Mouse (Mus musculus) heart, embryonic 10.5 days (tissue): ENCODE results near the gene Nkain2. TPM values are rescaled to one million over a fixed set of nuclear protein-coding genes. Genes with fewer than 3 reads are reported as not detected.

Experiments used
- DNase-seq: peaks from one replicate; pipeline ENCODE4 v3.0.0-alpha.2; 2017; ENCODE audit warnings: low spot score
- H3K27ac ChIP-seq: fragments of 300-500 bp; sonication (generic); 2 replicates; pipeline ENCODE4 v1.5.1; 2016; ENCODE audit warnings: mild to moderate bottlenecking
- H3K27me3 ChIP-seq: fragments of 300-500 bp; sonication (generic); 2 replicates; pipeline ENCODE4 v1.6.1; 2016; ENCODE audit warnings: mild to moderate bottlenecking; ENCODE audit not compliant: poor library complexity, insufficient read depth, severe bottlenecking
- H3K36me3 ChIP-seq: fragments of 300-500 bp; sonication (generic); 2 replicates; pipeline ENCODE4 v1.6.1; 2016; ENCODE audit warnings: mild to moderate bottlenecking, moderate library complexity
- H3K4me1 ChIP-seq: fragments of 300-500 bp; sonication (generic); 2 replicates; pipeline ENCODE4 v1.6.1; 2016; ENCODE audit warnings: mild to moderate bottlenecking
- H3K4me3 ChIP-seq: fragments of 300-500 bp; sonication (generic); 2 replicates; pipeline ENCODE4 v1.5.1; 2016; ENCODE audit warnings: mild to moderate bottlenecking, moderate library complexity
- H3K9me3 ChIP-seq: fragments of 300-500 bp; sonication (generic); 2 replicates; pipeline ENCODE4 v1.6.1; 2016; ENCODE audit warnings: mild to moderate bottlenecking, moderate library complexity
- WGBS: fragments of 180-500 bp; shearing (Covaris S2); methylation state at CpG from one replicate; pipeline ENCODE4 v1.1.7; 2016; 5-methylcytosine and 5-hydroxymethylcytosine counted together
- polyA plus RNA-seq: library from polyadenylated mRNA; unstranded; fragments of >200 nt; fragmentation: Nextera tagmentation; extraction: Ambion mirVana; gene quantifications from 2 replicates; pipeline ENCODE4 v1.2.1, GENCODE M21; 2016

Nkain2 gene
- polyA plus RNA-seq, 1 experiment from 2014 or later, result 0.46 TPM

DNA sequence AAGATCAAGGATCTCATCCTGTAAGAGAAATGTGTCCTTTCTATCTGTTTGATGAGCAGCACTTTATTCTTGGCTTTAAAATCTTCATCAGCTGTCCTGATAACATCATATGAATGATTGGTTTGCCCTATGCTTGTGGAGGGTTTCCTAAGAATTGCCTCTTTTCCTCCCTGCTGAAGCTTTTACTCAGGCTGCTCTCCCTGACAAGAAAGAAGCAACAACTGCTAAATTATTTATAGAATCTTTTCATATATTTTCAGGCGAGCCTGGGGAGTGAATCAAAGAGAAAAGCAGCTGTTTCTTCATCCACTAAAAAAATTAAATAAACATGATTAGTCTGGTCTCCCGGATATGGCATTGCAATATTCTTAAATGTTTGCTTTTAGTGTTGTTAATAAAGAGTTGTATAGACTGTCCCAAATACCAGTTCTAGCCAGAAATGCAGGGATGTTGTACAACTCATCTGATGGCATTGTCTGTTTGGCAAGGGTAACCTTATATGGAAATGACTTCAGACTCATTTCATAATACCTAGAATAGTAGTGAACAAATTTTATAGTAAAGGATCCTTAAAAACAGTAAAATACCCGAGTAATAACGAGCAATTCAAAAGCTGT, 646.9 kb downstream of the Nkain2 start:
- Histone ChIP-seq H3K9me3 (no peaks in the 10 kb centered on the region), H3K4me1 (no peaks in the 10 kb centered on the region), H3K36me3 (no peaks in the 10 kb centered on the region), H3K27ac (no peak overlapping the region), H3K27me3 (no peaks in the 10 kb centered on the region), H3K4me3 (no peak overlapping the region)
- no peak for DNase-seq
- 59% methylated on average over 4 of the region's 4 CpGs for WGBS

DNA sequence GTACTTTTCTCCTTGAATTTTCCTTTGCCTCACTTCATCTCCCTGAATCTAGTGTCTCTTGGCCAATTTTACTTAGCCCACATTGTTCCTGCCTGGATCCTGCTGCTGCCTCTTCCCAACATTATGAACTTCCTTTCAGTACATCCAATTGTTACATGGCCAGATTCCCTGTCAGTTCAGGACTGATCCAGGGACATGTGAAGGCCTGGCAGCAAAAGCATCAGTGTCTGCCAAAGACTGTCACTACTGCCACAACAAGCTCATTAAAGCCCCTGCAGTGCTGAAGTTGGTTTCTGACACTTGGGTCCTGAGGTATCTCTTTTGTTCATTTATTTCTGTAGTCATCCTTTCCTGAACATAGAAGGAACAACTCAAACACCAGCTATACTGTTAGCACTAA, 649.1 kb downstream of the Nkain2 start:
- DNase-seq, result no peak
- no peaks in the 10 kb centered on the region for H3K4me1 ChIP-seq
- no peaks in the 10 kb centered on the region for H3K27me3 ChIP-seq
- H3K4me3 ChIP-seq, result no peak overlapping the region
- no peaks in the 10 kb centered on the region for H3K36me3 ChIP-seq
- H3K9me3 ChIP-seq, result no peaks in the 10 kb centered on the region
- no peak overlapping the region for H3K27ac ChIP-seq

- H3K36me3 ChIP-seq, result no peaks in the 10 kb centered on the region
- H3K27ac ChIP-seq, result no peak overlapping the region
- no peaks in the 10 kb centered on the region for H3K4me1 ChIP-seq
- no peaks in the 10 kb centered on the region for H3K9me3 ChIP-seq
- H3K4me3 ChIP-seq, result no peak overlapping the region
- WGBS, result 73% methylated on average over 3 of the region's 3 CpGs
- no peak for DNase-seq
- no peaks in the 10 kb centered on the region for H3K27me3 ChIP-seq
These were observed 707.3 kb downstream of the Nkain2 start for GRCm38 (mm10) chr10:32182951-32183350.

GRCm38 (mm10) chr10:32091354-32091753, 798.9 kb downstream of the Nkain2 start:
- no peaks in the 10 kb centered on the region for H3K4me1 ChIP-seq
- H3K27me3 ChIP-seq, result no peaks in the 10 kb centered on the region
- no peak for DNase-seq
- H3K27ac ChIP-seq, result no peak overlapping the region
- H3K36me3 ChIP-seq, result no peaks in the 10 kb centered on the region
- no peak overlapping the region for H3K4me3 ChIP-seq
- H3K9me3 ChIP-seq, result no peaks in the 10 kb centered on the region
- 66% methylated on average over 1 of the region's 1 CpGs for WGBS

DNA sequence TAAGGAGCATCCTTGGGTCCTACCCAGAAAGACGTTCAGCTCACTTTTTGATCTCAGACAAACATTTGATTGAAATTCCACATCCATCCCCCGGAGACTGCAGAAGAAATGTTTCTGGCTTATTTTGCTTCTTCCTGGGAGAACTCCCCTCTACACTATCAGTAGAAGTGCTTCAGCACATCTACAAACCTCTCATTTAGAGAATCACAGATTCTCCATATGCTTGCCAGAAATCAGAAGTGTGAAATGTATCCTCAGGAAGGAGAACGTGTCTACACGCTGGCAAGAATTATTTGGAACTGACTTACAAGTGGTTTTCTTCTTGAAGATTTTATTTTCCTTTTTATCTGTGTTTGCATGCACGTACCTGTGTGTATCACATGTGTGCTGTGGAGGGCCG, 829.9 kb downstream of the Nkain2 start:
- H3K36me3 ChIP-seq, result no peaks in the 10 kb centered on the region
- no peak for DNase-seq
- 80% methylated on average over 6 of the region's 6 CpGs for WGBS
- no peak overlapping the region for H3K27ac ChIP-seq
- H3K4me3 ChIP-seq, result no peak overlapping the region
- no peaks in the 10 kb centered on the region for H3K4me1 ChIP-seq
- H3K27me3 ChIP-seq, result no peaks in the 10 kb centered on the region
- no peaks in the 10 kb centered on the region for H3K9me3 ChIP-seq

DNA sequence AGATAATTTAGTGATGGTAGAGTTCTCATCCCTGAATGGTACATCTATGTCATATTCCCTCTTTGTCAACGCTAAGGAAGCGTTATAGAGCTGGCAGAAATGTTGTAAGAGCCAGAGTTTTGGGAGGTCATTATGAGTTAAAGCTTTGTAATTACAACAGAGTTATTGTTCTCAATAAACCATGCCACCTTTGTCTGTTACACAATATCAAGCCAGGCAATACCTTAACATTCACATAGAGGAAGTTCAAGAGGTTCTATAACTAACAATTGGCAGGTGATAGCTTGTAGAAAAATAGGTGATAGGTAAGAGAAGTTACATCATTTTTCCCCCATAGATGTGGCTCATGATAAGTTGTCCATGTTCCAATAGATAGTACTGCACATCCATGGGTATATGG, 832.0 kb downstream of the Nkain2 start:
- no peak for DNase-seq
- Histone ChIP-seq H3K27me3 (no peaks in the 10 kb centered on the region), H3K9me3 (no peaks in the 10 kb centered on the region), H3K4me1 (no peaks in the 10 kb centered on the region), H3K27ac (no peak overlapping the region), H3K36me3 (no peaks in the 10 kb centered on the region), H3K4me3 (no peak overlapping the region)
- 79% methylated on average over 2 of the region's 2 CpGs for WGBS

DNA sequence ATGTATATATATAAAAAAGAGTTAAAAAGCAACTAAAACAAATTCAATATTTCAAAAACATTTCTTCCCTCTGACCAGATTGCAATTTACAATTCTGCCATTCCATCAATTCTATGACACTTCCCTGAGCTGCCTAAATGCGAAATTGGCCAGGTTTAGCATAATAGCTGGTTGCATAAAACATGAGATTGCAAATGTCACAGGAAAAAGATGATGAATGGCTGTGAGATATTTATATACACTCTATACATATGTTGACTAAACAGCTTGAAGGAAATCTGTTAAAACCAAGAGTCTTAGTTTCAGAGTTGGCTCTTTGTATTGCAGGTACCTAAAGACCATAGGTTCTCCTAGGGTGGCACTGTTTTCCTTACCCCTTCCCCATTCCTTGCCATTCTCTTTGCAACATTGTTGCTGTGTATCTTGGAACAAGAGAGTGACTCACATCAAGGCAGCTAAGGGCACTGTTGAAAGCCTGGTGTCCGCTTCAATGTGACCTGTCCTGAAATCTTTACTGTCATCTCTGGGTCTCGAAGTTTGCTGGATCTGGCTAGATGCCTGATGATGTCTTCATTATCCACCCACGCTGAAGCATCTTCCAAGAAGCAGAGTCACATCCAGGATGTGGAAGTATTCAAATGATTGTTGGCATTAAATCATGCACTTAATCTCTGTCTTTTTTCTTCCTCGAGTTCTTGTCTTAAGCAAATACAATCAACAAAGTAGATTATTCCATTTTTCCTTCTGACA, 837.5 kb downstream of the Nkain2 start:
- H3K36me3 ChIP-seq, result no peaks in the 10 kb centered on the region
- no peak for DNase-seq
- no peaks in the 10 kb centered on the region for H3K27me3 ChIP-seq
- H3K9me3 ChIP-seq, result no peaks in the 10 kb centered on the region
- H3K4me1 ChIP-seq, result no peaks in the 10 kb centered on the region
- H3K27ac ChIP-seq, result no peak overlapping the region
- 79% methylated on average over 5 of the region's 5 CpGs for WGBS
- no peak overlapping the region for H3K4me3 ChIP-seq

DNA sequence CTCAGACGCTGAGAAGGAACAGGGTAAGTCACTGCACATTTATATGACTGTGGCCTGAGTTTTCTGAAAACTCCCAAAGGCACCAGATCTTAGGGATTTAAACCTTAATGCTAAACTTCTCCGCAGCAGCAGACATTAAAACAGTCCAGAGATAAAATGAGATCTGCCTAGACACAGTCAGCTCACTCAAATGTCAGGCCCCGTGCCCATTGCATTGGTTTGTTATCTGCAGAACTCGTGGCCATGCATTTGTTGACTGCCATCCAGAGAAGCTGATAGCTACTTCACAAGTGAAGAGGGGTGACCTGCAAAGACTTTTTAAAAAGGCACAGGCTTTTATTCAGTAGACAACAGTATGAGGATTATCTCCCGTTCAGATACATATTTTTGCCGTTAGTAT, 838.2 kb downstream of the Nkain2 start:
- 66% methylated on average over 6 of the region's 6 CpGs for WGBS
- H3K4me3 ChIP-seq, result no peak overlapping the region
- no peaks in the 10 kb centered on the region for H3K27me3 ChIP-seq
- no peak for DNase-seq
- H3K9me3 ChIP-seq, result no peaks in the 10 kb centered on the region
- no peak overlapping the region for H3K27ac ChIP-seq
- no peaks in the 10 kb centered on the region for H3K36me3 ChIP-seq
- no peaks in the 10 kb centered on the region for H3K4me1 ChIP-seq

- no peaks in the 10 kb centered on the region for H3K27me3 ChIP-seq
- DNase-seq, result no peak
- H3K27ac ChIP-seq, result no peak overlapping the region
- H3K36me3 ChIP-seq, result no peaks in the 10 kb centered on the region
- H3K4me3 ChIP-seq, result no peak overlapping the region
- no peaks in the 10 kb centered on the region for H3K4me1 ChIP-seq
- no peaks in the 10 kb centered on the region for H3K9me3 ChIP-seq
- WGBS, result 58% methylated on average over 1 of the region's 1 CpGs
These were observed 860.3 kb downstream of the Nkain2 start for GRCm38 (mm10) chr10:32029996-32030395.

DNA sequence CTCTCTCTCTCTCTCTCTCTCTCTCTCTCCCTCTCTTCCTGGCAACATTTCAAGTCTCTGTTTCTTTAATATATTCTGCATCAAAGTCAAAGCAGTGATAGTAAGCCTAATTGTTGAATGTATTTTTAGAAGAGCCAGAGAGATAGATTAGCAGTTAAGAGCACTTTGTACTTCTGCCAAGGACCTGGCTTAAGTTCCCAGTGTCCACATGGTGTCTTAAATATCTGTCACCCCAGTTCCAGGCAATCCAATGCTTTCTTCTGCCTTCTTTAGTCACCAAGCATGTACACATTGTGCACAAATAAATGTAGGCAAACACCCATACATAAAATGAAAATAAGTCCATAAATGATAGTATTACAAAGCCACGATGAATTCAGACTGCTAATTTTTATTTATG, 871.9 kb downstream of the Nkain2 start:
- DNase-seq, result no peak
- Histone ChIP-seq H3K36me3 (no peaks in the 10 kb centered on the region), H3K4me3 (no peak overlapping the region), H3K27me3 (no peaks in the 10 kb centered on the region), H3K9me3 (no peaks in the 10 kb centered on the region), H3K4me1 (no peaks in the 10 kb centered on the region), H3K27ac (no peak overlapping the region)
- 83% methylated on average over 1 of the region's 1 CpGs for WGBS

- no peak for DNase-seq
- 83% methylated on average over 1 of the region's 1 CpGs for WGBS
- no peaks in the 10 kb centered on the region for H3K4me1 ChIP-seq
These were observed 889.0 kb downstream of the Nkain2 start for GRCm38 (mm10) chr10:32001216-32001753.

GRCm38 (mm10) chr10:31993205-31993604, 897.1 kb downstream of the Nkain2 start:
- H3K27me3 ChIP-seq, result no peaks in the 10 kb centered on the region
- H3K27ac ChIP-seq, result no peak overlapping the region
- H3K36me3 ChIP-seq, result no peaks in the 10 kb centered on the region
- DNase-seq, result no peak
- no peaks in the 10 kb centered on the region for H3K9me3 ChIP-seq
- no peaks in the 10 kb centered on the region for H3K4me1 ChIP-seq
- no peak overlapping the region for H3K4me3 ChIP-seq
- WGBS, result 49% methylated on average over 1 of the region's 1 CpGs

More at GRCm38 (mm10) chr10:32001216-32001753, 889.0 kb downstream of the Nkain2 start:
- H3K36me3 ChIP-seq, result no peaks in the 10 kb centered on the region
- H3K4me3 ChIP-seq, result no peak overlapping the region
- H3K27me3 ChIP-seq, result no peaks in the 10 kb centered on the region
- no peak overlapping the region for H3K27ac ChIP-seq
- H3K9me3 ChIP-seq, result no peaks in the 10 kb centered on the region

- Histone ChIP-seq H3K27ac (no peak overlapping the region), H3K36me3 (no peaks in the 10 kb centered on the region), H3K9me3 (no peaks in the 10 kb centered on the region), H3K27me3 (no peaks in the 10 kb centered on the region), H3K4me1 (no peaks in the 10 kb centered on the region), H3K4me3 (no peak overlapping the region)
- no peak for DNase-seq
These were observed 911.9 kb downstream of the Nkain2 start for GRCm38 (mm10) chr10:31978387-31978786.
